Mouse (Mus musculus): ENCODE results near the gene Bicral. TPM values are rescaled to one million over a fixed set of nuclear protein-coding genes. Genes with fewer than 3 reads are reported as not detected.
A peak's percentile ranks its signal among the peaks of the same experiment; 100 is the strongest.
"Not testable (repeated sequence)": the region's sequence is repeated elsewhere in the genome, so short reads cannot be mapped to it uniquely, and the experiment has no call there.

The Bicral gene
- polyA plus RNA-seq, 1 experiment from 2014 or later = 2.6 TPM

DNA sequence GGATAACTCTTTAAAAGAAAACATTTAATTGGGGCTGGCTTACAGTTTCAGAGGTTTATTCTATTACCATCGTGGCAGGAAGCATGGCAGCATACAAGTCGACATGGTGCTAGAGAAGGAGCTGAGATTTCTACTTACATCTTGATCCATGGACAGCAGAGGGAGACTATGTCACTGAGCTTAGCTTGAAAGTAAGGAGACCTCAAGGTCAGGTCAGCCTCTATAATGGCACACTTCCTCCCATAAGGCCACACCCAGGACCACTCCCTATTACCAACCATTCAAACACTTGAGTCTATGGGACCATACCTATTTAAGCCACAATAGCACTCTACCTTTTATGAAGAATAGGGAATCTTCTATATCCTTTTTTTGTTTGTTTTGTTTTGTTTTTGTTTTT lies 65.3 kb downstream of the Bicral start:
- H3K9ac ChIP-seq = no peak overlapping the region
- H3K27me3 ChIP-seq = peaks cover 5% of the 10 kb centered on the region
- no peak overlapping the region for H3K4me2 ChIP-seq
- peaks cover 7% of the 10 kb centered on the region for H3K4me1 ChIP-seq (replicated peaks)
- no peaks in the 10 kb centered on the region for H3K36me3 ChIP-seq (replicated peaks)
- no peak for ATAC-seq (ENCODE audit: insufficient read depth)
- H3K4me3 ChIP-seq (replicated peaks) = no peak overlapping the region
- no peak overlapping the region for H3K27ac ChIP-seq (replicated peaks)
- WGBS (ENCODE audit: insufficient replicate concordance) = 74% methylated on average over 2 of the region's 2 CpGs
- no peaks in the 10 kb centered on the region for H3K9me3 ChIP-seq (replicated peaks)

DNA sequence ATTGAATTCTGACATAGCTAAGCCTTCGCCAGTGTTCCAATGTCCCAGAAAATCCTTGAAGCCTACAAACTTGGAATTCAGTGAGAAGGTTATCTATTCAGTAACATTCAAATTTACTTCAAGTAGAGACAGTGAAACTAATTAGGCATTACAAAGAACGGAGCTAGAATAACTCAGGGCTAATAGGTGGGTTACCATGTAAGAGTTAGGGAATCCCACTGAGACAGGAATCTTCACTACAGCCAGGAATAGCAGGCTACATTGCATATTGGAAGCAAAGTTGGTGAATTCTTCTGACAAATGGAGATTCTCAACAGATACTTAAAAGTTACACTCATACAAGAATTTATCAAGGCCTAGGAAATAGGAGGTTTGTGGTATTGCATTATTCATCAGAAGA lies 70.3 kb downstream of the Bicral start:
- H3K27me3 ChIP-seq; H3K9me3 ChIP-seq (replicated peaks); H3K9ac ChIP-seq; H3K4me2 ChIP-seq; H3K27ac ChIP-seq (replicated peaks); ATAC-seq (ENCODE audit: insufficient read depth); H3K36me3 ChIP-seq (replicated peaks); H3K4me3 ChIP-seq (replicated peaks): not testable (repeated sequence)
- H3K4me1 ChIP-seq (replicated peaks) = peaks cover 20% of the 10 kb centered on the region
- WGBS (ENCODE audit: insufficient replicate concordance) = 68% methylated on average over 2 of the region's 2 CpGs

DNA sequence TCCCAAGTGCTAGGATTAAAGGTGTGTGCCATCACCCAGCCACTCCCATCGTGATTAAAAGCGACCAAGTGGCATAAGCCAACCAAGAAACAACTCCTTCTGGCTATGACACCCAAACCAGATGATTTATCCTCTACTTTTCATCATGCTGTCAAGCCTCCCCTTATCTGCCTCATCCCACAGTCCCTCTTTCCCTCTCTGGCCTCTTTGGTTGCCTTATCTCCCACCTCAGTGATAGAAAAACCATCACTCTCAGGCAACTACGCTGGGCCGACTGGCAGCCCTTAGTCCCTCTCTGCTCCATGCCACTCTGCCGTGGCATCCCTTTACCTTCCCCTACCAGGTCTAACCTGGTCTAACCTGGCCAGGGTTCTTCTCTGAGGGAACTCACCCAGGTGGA lies 71.3 kb downstream of the Bicral start:
- WGBS (ENCODE audit: insufficient replicate concordance) = 30% methylated on average over 5 of the region's 5 CpGs
- Histone ChIP-seq H3K36me3 (replicated peaks) (no peaks in the 10 kb centered on the region), H3K4me2 (peak overlapping the region; percentile 29), H3K9me3 (replicated peaks) (no peaks in the 10 kb centered on the region), H3K9ac (no peak overlapping the region), H3K4me1 (replicated peaks) (peaks cover 20% of the 10 kb centered on the region), H3K4me3 (replicated peaks) (no peak overlapping the region), H3K27me3 (peaks cover 5% of the 10 kb centered on the region), H3K27ac (replicated peaks) (peak overlapping the region; percentile 29; the same call in 1 of the 2 replicates)
- peak; percentile 33 for ATAC-seq (ENCODE audit: insufficient read depth)

DNA sequence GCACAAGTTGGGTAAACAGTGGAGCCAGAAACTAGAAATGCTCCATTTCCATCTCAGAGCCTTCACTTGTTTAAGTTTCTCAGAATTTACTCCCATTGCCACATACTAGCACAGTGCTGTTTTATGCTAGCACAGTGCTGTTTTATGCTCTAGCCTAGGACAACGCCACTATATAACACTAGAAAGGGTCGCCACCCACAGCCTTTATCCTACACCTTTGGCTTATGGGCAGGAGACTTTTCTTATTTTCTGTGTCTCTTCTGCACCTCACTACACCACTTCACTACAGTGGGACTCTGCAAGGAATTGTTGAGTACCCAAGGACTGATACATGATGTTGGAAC lies 75.1 kb downstream of the Bicral start:
- no peaks in the 10 kb centered on the region for H3K27me3 ChIP-seq
- WGBS (ENCODE audit: insufficient replicate concordance) = 67% methylated on average over 2 of the region's 2 CpGs
- H3K4me3 ChIP-seq (replicated peaks) = peak overlapping the region; percentile 81
- H3K4me2 ChIP-seq = peak overlapping the region; percentile 75
- H3K27ac ChIP-seq (replicated peaks) = peak overlapping the region; percentile 78
- H3K4me1 ChIP-seq (replicated peaks) = peaks cover 40% of the 10 kb centered on the region
- H3K9me3 ChIP-seq (replicated peaks) = no peaks in the 10 kb centered on the region
- H3K9ac ChIP-seq = peak overlapping the region; percentile 61
- no peak for ATAC-seq (ENCODE audit: insufficient read depth)
- H3K36me3 ChIP-seq (replicated peaks) = peaks cover 30% of the 10 kb centered on the region

DNA sequence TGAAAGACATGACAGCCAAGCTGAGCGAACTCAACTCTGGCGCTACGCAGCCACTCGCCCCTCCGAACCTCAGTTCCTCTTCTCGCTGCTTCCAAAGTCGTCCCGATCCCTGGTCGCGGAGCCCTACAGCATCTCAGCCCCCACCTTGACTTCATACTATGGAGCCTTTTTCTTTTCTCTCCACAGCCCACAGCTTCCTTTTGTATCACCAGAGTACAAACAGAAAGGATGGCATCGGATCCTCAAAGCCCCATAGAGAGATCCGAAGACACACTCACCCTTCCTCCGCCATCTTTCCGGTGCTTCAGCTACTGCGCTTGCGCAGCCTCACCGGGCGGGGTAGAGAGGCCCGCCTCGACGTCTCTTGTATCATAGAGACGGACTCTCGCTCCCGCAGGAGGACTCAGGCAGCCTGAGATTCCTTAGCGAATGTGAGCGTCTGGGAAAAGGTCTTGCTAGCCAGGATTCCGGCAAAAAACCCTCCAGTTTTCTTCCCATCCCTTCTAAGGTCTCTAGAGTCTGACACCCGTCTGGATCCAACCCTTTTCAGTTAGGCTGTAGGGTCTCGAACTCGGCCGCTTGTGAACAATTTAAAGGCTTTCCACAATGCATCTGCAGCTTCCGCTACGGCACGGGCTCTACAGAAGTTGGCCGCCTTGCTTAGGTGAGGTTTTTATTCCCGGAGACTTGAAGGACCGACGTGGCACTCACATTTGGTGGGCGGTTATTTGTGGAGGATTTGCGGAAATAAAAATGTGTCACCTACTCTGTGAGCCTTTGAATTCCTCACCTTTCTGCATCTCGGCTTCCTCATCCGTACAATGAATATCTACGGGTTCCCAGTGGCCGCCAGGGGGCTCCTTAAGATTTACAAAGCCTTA lies 75.7 kb downstream of the Bicral start, which contains the start of gene Rpl7l1:
Gene Rpl7l1, minus strand, starts transcription at position 332 of the 881 bp plus-strand sequence.
- peak within 1 kb of the TSS; percentile 81 for H3K4me3 ChIP-seq (replicated peaks)
- H3K9me3 ChIP-seq (replicated peaks) = no peaks in the 10 kb centered on the region
- under 1% methylated on average over 44 of the region's 44 CpGs for WGBS (ENCODE audit: insufficient replicate concordance)
- peak within 1 kb of the TSS; percentile 75 for H3K4me2 ChIP-seq
- peaks cover 36% of the 10 kb centered on the region for H3K36me3 ChIP-seq (replicated peaks)
- H3K4me1 ChIP-seq (replicated peaks) = peaks cover 40% of the 10 kb centered on the region
- ATAC-seq (ENCODE audit: insufficient read depth) = peak; percentile 95
- H3K27me3 ChIP-seq = no peaks in the 10 kb centered on the region
- H3K9ac ChIP-seq = peak within 1 kb of the TSS; percentile 73
- H3K27ac ChIP-seq (replicated peaks) = peak within 1 kb of the TSS; percentile 78

DNA sequence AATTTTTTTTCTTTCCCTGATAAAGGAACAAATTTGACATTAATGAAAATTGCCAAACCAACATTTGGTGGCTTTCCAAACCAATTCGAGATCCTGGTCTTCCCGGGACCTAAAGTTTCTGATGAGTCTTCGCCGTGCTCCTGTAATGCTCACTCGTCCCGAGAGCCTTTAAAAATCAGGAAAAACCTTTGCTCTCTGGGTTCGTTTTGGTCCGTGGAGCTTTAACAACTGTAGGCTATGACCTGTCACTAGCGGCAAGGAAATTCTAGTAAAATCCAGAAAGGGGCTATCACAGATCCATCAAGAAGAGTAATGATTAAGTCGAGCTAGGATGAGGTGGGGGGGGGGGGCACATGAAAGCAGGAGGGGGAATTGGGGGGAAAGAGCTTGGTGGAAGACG lies 76.4 kb downstream of the Bicral start:
- no peak for ATAC-seq (ENCODE audit: insufficient read depth)
- peaks cover 34% of the 10 kb centered on the region for H3K4me1 ChIP-seq (replicated peaks)
- H3K9me3 ChIP-seq (replicated peaks) = no peaks in the 10 kb centered on the region
- 4% methylated on average over 11 of the region's 11 CpGs for WGBS (ENCODE audit: insufficient replicate concordance)
- H3K9ac ChIP-seq = peak overlapping the region; percentile 73
- peaks cover 43% of the 10 kb centered on the region for H3K36me3 ChIP-seq (replicated peaks)
- no peaks in the 10 kb centered on the region for H3K27me3 ChIP-seq
- peak overlapping the region; percentile 78 for H3K27ac ChIP-seq (replicated peaks)
- H3K4me3 ChIP-seq (replicated peaks) = peak overlapping the region; percentile 81
- peak overlapping the region; percentile 75 for H3K4me2 ChIP-seq

DNA sequence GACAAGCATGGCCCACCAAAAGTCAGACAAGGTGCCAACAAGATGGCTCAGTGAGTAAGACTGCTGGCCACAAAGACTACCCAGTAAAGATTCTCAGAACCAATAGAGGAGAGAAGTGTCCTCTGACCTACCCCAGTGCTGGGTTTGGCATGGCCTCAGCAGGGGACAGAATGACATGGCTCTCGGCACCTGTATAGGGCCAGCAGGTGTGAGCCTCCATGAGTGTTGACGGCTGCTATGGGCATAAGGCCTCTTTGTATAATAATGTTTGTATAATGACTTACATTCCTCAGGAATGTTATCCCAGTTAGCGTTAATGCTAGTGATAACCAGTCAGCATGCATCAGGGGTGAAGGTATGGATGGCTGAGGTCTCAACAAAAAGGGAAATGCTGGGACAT lies 82.2 kb downstream of the Bicral start:
- WGBS (ENCODE audit: insufficient replicate concordance) = 90% methylated on average over 3 of the region's 3 CpGs
- Histone ChIP-seq H3K4me2 (no peak overlapping the region), H3K9ac (no peak overlapping the region), H3K9me3 (replicated peaks) (no peaks in the 10 kb centered on the region), H3K27ac (replicated peaks) (no peak overlapping the region), H3K4me1 (replicated peaks) (peaks cover 36% of the 10 kb centered on the region), H3K27me3 (no peaks in the 10 kb centered on the region), H3K4me3 (replicated peaks) (no peak overlapping the region), H3K36me3 (replicated peaks) (peaks cover 71% of the 10 kb centered on the region)
- ATAC-seq (ENCODE audit: insufficient read depth) = no peak

DNA sequence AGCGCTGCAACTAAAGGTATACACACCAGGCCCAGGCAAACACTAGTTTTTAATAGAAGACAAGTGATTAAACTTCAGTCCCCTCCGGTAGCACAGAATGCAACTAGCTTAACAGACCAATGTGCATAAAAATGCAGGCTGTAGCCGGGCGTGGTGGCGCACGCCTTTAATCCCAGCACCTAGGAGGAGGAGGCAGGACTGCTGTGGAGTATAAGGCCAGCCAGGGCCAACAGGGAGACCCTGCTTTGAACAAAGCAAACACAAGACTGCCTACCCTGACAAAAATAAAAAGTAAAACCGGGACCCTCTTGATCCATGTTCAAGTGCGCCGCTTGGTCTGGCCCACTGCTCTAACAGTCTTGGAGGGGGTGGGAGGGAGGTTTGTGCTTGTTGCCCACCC lies 83.2 kb downstream of the Bicral start:
- Histone ChIP-seq H3K9me3 (replicated peaks) (no peaks in the 10 kb centered on the region), H3K9ac (no peak overlapping the region), H3K27ac (replicated peaks) (no peak overlapping the region), H3K4me3 (replicated peaks) (no peak overlapping the region), H3K36me3 (replicated peaks) (peaks cover 62% of the 10 kb centered on the region), H3K27me3 (no peaks in the 10 kb centered on the region), H3K4me2 (no peak overlapping the region), H3K4me1 (replicated peaks) (peaks cover 29% of the 10 kb centered on the region)
- ATAC-seq (ENCODE audit: insufficient read depth) = no peak
- 89% methylated on average over 9 of the region's 9 CpGs for WGBS (ENCODE audit: insufficient replicate concordance)

DNA sequence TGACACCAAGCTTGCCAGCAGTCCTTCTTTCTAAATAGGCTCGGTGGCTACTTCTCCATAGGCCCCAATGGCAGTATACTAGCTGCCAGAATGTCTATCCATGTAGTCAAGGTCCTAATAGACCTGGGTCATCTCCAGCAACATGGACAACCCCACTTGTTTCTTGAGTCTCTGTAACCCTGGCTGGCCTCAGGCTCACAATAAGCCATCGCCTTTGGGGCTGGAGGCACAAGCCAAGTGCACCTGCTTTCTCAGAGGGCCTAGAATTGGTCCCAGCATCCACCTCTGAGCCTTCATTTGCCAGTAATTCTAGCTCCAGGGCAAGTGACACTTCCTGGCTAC lies 84.2 kb downstream of the Bicral start:
- Histone ChIP-seq H3K4me3 (replicated peaks) (peak overlapping the region; percentile 75), H3K27me3 (no peaks in the 10 kb centered on the region), H3K4me2 (peak overlapping the region; percentile 87), H3K9ac (0 out of 2 replicates have a peak overlapping the region, but pooled peaks have one; percentile 71), H3K9me3 (replicated peaks) (no peaks in the 10 kb centered on the region), H3K4me1 (replicated peaks) (peaks cover 25% of the 10 kb centered on the region), H3K36me3 (replicated peaks) (peaks cover 52% of the 10 kb centered on the region), H3K27ac (replicated peaks) (peak overlapping the region; percentile 81; the same call in 1 of the 2 replicates)
- 50% methylated on average over 2 of the region's 2 CpGs for WGBS (ENCODE audit: insufficient replicate concordance)
- ATAC-seq (ENCODE audit: insufficient read depth) = no peak

DNA sequence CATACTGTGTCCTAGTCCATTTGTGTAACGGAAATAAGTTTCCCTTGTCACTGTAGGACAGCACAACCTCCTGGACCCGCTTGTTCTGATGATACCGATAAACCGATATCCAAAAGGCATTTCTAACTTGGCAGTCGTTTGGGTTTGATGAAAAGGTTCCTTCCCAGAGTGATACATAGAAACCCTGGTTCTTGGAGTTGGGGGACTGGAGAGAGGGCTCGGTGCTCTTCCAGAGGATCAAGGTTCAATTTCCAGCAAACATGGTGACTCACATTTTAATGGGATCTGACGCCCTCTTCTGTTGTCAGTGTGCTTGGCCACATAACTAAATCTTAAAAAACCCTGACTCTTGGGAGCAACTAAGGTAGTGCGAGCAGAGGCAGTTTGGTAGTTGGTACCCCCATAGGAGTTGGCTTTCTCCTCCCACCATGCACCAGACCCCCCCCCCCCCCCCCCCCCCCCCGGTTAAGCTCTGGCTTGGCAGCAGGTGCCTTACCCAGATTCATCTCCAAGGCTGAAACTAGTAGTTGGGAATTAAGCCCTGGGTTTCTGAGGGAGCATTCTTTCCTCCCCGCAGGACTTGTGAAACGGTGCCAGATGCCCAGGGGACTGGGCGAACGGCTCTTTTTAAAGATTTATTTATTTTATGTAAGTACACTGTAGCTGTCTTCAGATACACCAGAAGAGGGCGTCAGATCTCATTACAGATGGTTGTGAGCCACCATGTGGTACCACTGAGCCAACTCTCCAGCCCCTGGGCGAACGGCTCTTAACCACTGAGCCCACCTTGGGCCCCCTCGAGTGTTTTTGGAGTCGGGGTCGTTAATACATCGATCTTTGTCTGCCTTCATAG lies 84.8 kb downstream of the Bicral start:
- WGBS (ENCODE audit: insufficient replicate concordance) = 7% methylated on average over 19 of the region's 20 CpGs
- H3K36me3 ChIP-seq (replicated peaks) = peaks cover 46% of the 10 kb centered on the region
- H3K4me1 ChIP-seq (replicated peaks) = peaks cover 25% of the 10 kb centered on the region
- peak overlapping the region; percentile 71 for H3K9ac ChIP-seq
- no peaks in the 10 kb centered on the region for H3K9me3 ChIP-seq (replicated peaks)
- peak; percentile 11; the same call in 1 of the 2 replicates for ATAC-seq (ENCODE audit: insufficient read depth)
- peak overlapping the region; percentile 81 for H3K27ac ChIP-seq (replicated peaks)
- H3K4me2 ChIP-seq = peak overlapping the region; percentile 87
- no peaks in the 10 kb centered on the region for H3K27me3 ChIP-seq
- H3K4me3 ChIP-seq (replicated peaks) = peak overlapping the region; percentile 75

Measured in liver, embryonic 15.5 days (tissue).